Mouse (Mus musculus) kidney, adult 2 months (tissue): Measurements from ENCODE around the gene Tjap1.

Experiments used
- CTCF ChIP-seq: fragments of 200-500 bp; conservative IDR thresholded peaks from 2 replicates; pipeline ENCODE4 v1.5.1; 2011; ENCODE audit warnings: low read depth, mild to moderate bottlenecking, control low read depth, low read length, moderate library complexity, mixed read lengths; ENCODE audit not compliant: insufficient read depth, insufficient read length
- POLR2A ChIP-seq: fragments of 200-500 bp; IDR thresholded peaks from one replicate; pipeline ENCODE4 v1.6.1; 2011; ENCODE audit warnings: low read depth, low read length, control low read depth

DNA sequence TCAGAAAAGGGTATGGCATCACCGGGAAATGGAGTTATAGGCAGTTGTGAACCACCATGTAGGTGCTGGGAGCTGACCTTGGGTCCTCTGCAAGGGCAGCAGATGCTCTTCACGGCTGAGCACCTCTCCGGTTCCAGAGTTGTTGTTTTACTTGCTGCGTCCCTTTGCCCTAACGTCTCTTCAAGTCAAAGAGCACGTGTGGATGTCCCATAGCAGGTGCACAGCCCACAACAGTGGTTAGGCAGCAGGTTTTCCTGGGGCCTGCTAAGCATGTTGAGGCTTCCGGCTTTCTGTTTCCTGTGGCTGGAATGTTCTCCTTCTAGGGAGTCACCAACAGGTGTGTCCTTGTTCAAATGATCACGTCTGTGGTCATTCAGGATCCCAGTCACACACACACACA, 1.1 kb upstream of the Tjap1 start:
- TF ChIP-seq POLR2A (no peak), CTCF (no peak)
